Mouse (Mus musculus) limb, embryonic 11.5 days (tissue): ENCODE results near the gene Anapc11. TPM values are rescaled to one million over a fixed set of nuclear protein-coding genes. Genes with fewer than 3 reads are reported as not detected.

Experiments
- ATAC-seq: fragments of 200-750 bp; cut with Nextera tagmentation; 2 replicates; pipeline ENCODE4 v1.8.0; 2017; ENCODE audit warnings: low read depth; ENCODE audit not compliant: insufficient number of reproducible peaks, low FRiP score, low TSS enrichment
- DNase-seq: peaks from one replicate; pipeline ENCODE4 v3.0.0-alpha.2; 2015; ENCODE audit warnings: low spot score
- H3K27ac ChIP-seq: fragments of 300-500 bp; sonication (generic); replicated peaks from 2 replicates; pipeline ENCODE4 v1.5.1; 2014; ENCODE audit warnings: low read depth, mild to moderate bottlenecking, low read length
- H3K27me3 ChIP-seq: fragments of 300-500 bp; sonication (generic); 2 replicates; pipeline ENCODE4 v1.6.1; 2014; ENCODE audit warnings: mild to moderate bottlenecking, low read length, mixed read lengths; ENCODE audit not compliant: control insufficient read depth, insufficient read depth
- H3K36me3 ChIP-seq: fragments of 300-500 bp; sonication (generic); 2 replicates; pipeline ENCODE4 v1.6.1; 2014; ENCODE audit warnings: mild to moderate bottlenecking, low read length, moderate library complexity, mixed read lengths; ENCODE audit not compliant: control insufficient read depth, insufficient read depth
- H3K4me1 ChIP-seq: fragments of 300-500 bp; sonication (generic); 2 replicates; pipeline ENCODE4 v1.6.1; 2014; ENCODE audit warnings: low read length, mixed read lengths; ENCODE audit not compliant: control insufficient read depth, insufficient read depth
- H3K4me2 ChIP-seq: fragments of 300-500 bp; sonication (generic); 2 replicates; pipeline ENCODE4 v1.6.1; 2014; ENCODE audit warnings: low read depth, mild to moderate bottlenecking, moderate library complexity; ENCODE audit not compliant: severe bottlenecking
- H3K4me3 ChIP-seq: fragments of 300-500 bp; sonication (generic); 2 replicates; pipeline ENCODE4 v1.5.1; 2014; ENCODE audit warnings: low read depth, low read length
- H3K9ac ChIP-seq: fragments of 300-500 bp; sonication (generic); 2 replicates; pipeline ENCODE4 v1.6.1; 2014; ENCODE audit warnings: mild to moderate bottlenecking, low read length
- H3K9me3 ChIP-seq: fragments of 300-500 bp; sonication (generic); 2 replicates; pipeline ENCODE4 v1.6.1; 2016; ENCODE audit warnings: low read length; ENCODE audit not compliant: control insufficient read depth
- WGBS: fragments of 180-500 bp; shearing (Covaris S2); extraction: QIAGEN DNeasy Blood & Tissue Kit; methylation state at CpG from one replicate; pipeline ENCODE4 v1.1.7; 2014; 5-methylcytosine and 5-hydroxymethylcytosine counted together
- polyA plus RNA-seq: library from polyadenylated mRNA; unstranded; fragments of >200 nt; fragmentation: Nextera tagmentation; extraction: Ambion mirVana; gene quantifications from 2 replicates; pipeline ENCODE4 v1.2.1, GENCODE M21; 2014

Gene Anapc11
- 214 and 223 TPM in 2 replicates for polyA plus RNA-seq

DNA sequence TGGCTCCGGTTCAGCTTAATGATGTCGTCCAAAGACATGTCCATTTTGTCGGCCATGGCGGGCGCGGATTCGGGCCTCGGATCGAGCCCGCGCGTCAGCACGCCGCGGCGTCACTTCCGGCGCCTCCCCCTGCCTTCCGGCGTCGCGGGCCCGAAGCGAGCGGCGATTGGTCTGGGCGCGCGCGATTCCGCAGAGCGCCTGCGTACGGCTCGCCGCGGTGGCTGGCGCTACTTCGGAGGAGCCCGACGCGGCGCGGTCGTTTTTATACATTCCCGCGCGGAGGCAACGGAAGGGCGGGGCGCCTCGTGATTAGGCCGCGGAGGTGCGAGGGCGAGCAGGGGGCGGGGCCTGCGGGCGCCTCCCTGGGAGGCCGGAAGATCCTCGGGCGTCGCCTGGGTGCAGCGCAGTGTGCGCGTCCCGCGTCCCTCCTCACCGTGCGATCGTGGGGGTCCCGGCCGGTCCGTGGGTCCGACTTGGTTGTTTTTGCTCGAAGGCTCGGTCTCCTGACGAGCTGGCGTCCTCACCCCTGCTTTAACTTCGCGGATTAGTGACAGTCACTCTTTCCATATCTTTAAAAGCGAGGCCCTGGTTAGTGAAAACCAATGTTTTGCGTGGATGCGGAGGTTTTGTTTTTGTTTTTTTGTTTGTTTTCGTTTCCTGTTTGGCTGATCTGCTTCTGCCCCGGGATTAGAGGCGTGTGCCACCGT lies at the start of gene Anapc11, which contains the start of gene Alyref:
Anapc11 (plus strand) TSS at position 139 of the 707 bp plus-strand sequence.
Alyref (minus strand) TSS at position 83 of the 707 bp plus-strand sequence.
- peak; percentile 96 for ATAC-seq
- Histone ChIP-seq H3K27me3 (no peaks in the 10 kb centered on the region), H3K4me2 (peak within 1 kb of the TSS; percentile 95), H3K9me3 (no peaks in the 10 kb centered on the region), H3K27ac (peak within 1 kb of the TSS; percentile 85), H3K4me1 (peaks cover 14% of the 10 kb centered on the region), H3K4me3 (peak within 1 kb of the TSS; percentile 96), H3K9ac (peak within 1 kb of the TSS; percentile 100), H3K36me3 (peaks cover 27% of the 10 kb centered on the region)
- WGBS: under 1% methylated on average over 88 of the region's 88 CpGs
- peak; percentile 95 for DNase-seq

DNA sequence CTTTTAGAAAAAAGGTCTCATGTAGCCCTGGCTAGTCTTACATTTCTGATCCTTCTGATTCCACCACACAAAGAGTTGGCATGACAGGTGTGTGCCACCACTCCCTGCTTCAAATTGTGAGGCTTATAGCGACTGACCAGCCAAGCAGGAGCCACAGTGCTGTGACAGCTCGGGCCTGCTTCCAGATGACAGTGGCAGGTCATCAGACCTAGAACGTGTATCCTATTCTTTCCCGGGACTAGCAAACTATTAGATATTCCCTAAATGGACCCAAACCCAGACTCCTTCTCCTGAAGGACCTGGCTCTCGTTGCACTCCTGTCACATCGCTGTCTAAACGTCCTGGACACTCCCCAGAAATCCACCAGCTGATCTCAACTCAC lies 49.4 kb upstream of the Anapc11 start:
- ATAC-seq (no peak), DNase-seq (no peak)
- Histone ChIP-seq H3K27ac (peak overlapping the region; percentile 85), H3K4me2 (peak overlapping the region; percentile 88), H3K9ac (peak overlapping the region; percentile 98), H3K27me3 (no peaks in the 10 kb centered on the region), H3K4me1 (peaks cover 15% of the 10 kb centered on the region), H3K4me3 (peak overlapping the region; percentile 95), H3K36me3 (peaks cover 12% of the 10 kb centered on the region), H3K9me3 (no peaks in the 10 kb centered on the region)
- 37% methylated on average over 7 of the region's 7 CpGs for WGBS

DNA sequence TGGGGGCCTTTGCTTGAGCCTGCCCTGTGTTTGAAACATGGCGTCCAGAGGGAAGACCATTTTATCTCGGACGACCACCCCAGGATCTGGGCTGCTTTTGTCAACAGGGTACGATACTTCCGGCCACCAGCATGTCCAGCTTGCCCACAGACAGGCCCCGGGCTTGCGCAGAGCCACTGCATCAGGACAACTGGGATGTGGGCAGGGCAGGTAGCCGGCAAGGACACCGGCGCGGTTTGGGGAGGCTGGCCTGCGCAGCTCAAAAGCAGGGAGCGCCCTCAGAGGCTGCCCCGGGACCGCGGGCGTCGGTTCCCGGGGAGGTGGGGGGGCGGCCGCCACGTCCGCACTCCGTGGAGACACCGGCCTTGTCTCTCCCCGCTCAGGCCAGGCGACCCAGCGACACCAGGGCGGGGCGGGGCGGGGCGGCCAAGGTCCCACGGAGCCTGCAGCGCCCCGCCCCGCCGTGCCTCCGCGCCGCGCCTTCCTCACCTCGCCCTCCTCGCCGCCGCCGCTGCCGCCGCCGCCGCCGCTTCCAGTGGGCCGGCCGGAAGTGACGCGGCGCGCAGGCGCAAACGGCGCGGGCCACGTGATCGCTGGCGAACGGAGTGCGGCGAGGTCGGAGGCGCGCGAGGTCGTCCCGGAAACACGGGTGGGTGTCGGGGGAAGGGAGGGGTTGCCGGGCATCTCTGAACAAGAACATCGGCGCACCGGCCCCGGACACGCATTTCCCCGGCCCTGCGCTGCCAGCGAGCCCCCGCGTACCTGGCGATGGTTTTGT lies 48.9 kb upstream of the Anapc11 start, which contains the start of gene Mcrip1:
Mcrip1 (minus strand) TSS at position 560 of the 778 bp plus-strand sequence.
- peak within 1 kb of the TSS; percentile 95 for H3K4me3 ChIP-seq
- H3K27ac ChIP-seq: peak within 1 kb of the TSS; percentile 85
- H3K36me3 ChIP-seq: peaks cover 7% of the 10 kb centered on the region
- DNase-seq: peak; percentile 93
- under 1% methylated on average over 47 of the region's 87 CpGs for WGBS
- ATAC-seq: peak; percentile 65; the same call in 1 of the 2 replicates
- H3K9ac ChIP-seq: peak within 1 kb of the TSS; percentile 98
- no peaks in the 10 kb centered on the region for H3K9me3 ChIP-seq
- H3K4me2 ChIP-seq: peak within 1 kb of the TSS; percentile 88
- no peaks in the 10 kb centered on the region for H3K27me3 ChIP-seq
- peaks cover 15% of the 10 kb centered on the region for H3K4me1 ChIP-seq

DNA sequence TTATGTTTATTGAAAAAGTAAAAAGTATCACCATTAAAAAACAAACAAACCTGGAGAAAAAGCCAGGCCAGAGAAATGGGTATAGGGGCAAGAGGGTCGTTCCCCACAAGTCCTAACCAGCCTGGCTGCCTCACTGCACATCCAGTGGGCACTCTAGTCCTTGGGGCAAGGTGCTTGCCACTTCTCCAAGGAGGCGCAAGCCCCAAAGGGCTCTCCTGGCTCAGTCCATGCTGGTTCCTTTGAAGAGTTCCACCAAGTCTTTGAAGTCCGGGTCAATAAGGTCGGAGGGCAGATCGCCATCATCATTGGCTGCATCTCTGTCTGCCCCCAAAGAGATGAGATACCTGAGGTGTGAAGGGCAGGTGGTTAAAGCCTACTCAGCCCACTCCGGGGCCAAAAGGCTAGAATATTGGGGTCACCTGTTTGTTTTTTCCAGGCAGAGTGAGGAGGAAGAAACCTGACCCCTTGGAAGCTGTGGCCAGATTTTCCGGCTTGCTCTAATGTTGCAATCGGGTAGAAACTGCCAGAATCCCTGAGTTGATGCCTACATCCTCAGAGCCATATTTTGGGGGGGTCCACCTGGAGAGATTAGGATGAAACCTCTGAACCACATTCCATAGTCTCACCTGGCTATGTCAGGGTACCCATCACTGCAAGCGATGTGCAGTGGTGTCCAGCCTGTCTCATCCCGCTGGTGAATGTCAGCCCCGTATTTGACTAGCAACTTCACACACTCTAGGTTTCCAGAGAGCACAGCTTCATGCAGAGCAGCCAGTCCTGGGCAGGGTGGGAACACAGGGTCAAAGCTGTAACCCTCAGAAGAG lies 48.0 kb upstream of the Anapc11 start:
- Histone ChIP-seq H3K4me1 (peaks cover 15% of the 10 kb centered on the region), H3K36me3 (no peaks in the 10 kb centered on the region; the same call in 1 of the 2 replicates), H3K4me3 (peak overlapping the region; percentile 95), H3K9me3 (no peaks in the 10 kb centered on the region), H3K4me2 (peak overlapping the region; percentile 88), H3K27me3 (no peaks in the 10 kb centered on the region), H3K27ac (0 out of 2 replicates have a peak overlapping the region, but pooled peaks have one; percentile 10), H3K9ac (peak overlapping the region; percentile 98)
- ATAC-seq: 0 out of 2 replicates have a peak, but pooled peaks have one; percentile 26
- DNase-seq: peak; percentile 24
- 68% methylated on average over 11 of the region's 11 CpGs for WGBS

- DNase-seq (no peak), ATAC-seq (no peak)
- Histone ChIP-seq H3K36me3 (no peaks in the 10 kb centered on the region; the same call in 1 of the 2 replicates), H3K27ac (0 out of 2 replicates have a peak within 1 kb of the TSS, but pooled peaks have one; percentile 10), H3K9me3 (no peaks in the 10 kb centered on the region), H3K4me1 (peaks cover 15% of the 10 kb centered on the region), H3K4me2 (peak within 1 kb of the TSS; percentile 88), H3K9ac (peak within 1 kb of the TSS; percentile 98), H3K27me3 (no peaks in the 10 kb centered on the region), H3K4me3 (peak within 1 kb of the TSS; percentile 95)
- WGBS: 95% methylated on average over 28 of the region's 28 CpGs
These were observed 47.3 kb upstream of the Anapc11 start, which contains the start of gene Ppp1r27 for GRCm38 (mm10) chr11:120550810-120551440. TSS of gene Ppp1r27 (minus strand) at chr11:120551132.

- H3K9me3 ChIP-seq: no peaks in the 10 kb centered on the region
- 80% methylated on average over 5 of the region's 5 CpGs for WGBS
- no peaks in the 10 kb centered on the region for H3K27me3 ChIP-seq
- H3K4me1 ChIP-seq: peaks cover 13% of the 10 kb centered on the region
- H3K4me2 ChIP-seq: no peak overlapping the region
- ATAC-seq (no peak), DNase-seq (no peak)
- no peak overlapping the region for H3K9ac ChIP-seq
- no peak overlapping the region for H3K27ac ChIP-seq
- no peaks in the 10 kb centered on the region; the same call in 1 of the 2 replicates for H3K36me3 ChIP-seq
- no peak overlapping the region for H3K4me3 ChIP-seq
These were observed 45.5 kb upstream of the Anapc11 start for GRCm38 (mm10) chr11:120552736-120553135.

DNA sequence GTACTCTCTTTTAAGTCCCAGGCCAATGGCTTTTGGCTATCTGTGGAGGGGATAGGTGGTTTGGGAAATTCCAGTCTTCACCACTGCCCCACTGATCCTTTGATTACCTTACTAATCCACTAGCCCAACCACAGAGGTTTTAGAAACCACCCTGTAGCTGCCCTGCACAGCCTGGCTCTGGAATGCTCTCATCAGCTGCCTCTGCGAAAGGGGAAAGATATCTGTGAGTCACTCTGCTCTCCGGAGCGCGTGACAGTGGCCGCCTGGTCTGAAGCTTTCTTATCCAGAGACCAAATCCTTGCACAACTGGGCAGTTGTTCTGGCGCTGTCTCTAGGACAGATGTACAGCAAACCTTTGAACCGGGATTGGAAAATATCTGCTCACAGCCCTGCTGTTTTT lies 43.4 kb upstream of the Anapc11 start:
- 82% methylated on average over 7 of the region's 7 CpGs for WGBS

More for the DNA sequence above, 43.4 kb upstream of the Anapc11 start:
- Histone ChIP-seq H3K27ac (no peak overlapping the region), H3K4me3 (no peak overlapping the region), H3K4me2 (no peak overlapping the region), H3K36me3 (peaks cover 4% of the 10 kb centered on the region; the same call in 1 of the 2 replicates), H3K27me3 (no peaks in the 10 kb centered on the region), H3K4me1 (0 out of 2 replicates have a peak, but pooled peaks cover 3% of the 10 kb centered on the region), H3K9ac (no peak overlapping the region), H3K9me3 (no peaks in the 10 kb centered on the region)
- no peak for ATAC-seq
- no peak for DNase-seq
